In genomic region chr17:52064618-52065017, GRCm38 (mm10) we compare ENCODE assay signal across 13 mouse cellular contexts.
"Had no signal": no experiment of that assay in that cellular context is flagged by ENCODE, and none has a peak within 500 bp of the region (broad histone marks: within the 10 kb centered on the region; RNA-seq: fewer than 3 reads in every experiment).

No protein-coding gene starts in this region.

- ATAC-seq: intestine, embryonic 16.5 days; liver, postnatal 0 days had no signal

- DNase-seq: kidney, adult 18-20 months; kidney, adult 9 months; kidney, postnatal 14 days; kidney, postnatal 4 days; liver, postnatal 0 days; lung, postnatal 10 days; lung, postnatal 36 days; midbrain, embryonic 14.5 days; right cerebral cortex, adult 18-20 months; right cerebral cortex, postnatal 25 days; spleen, adult 18-20 months; thymus, postnatal 25 days had no signal
